8 mouse cellular contexts compared by ENCODE assay signal in genomic region chr3:89315930-89316831, GRCm38 (mm10). TPM values are rescaled to one million over a fixed set of nuclear protein-coding genes. Genes with fewer than 3 reads are reported as not detected.
DNase-seq lines count a peak whose midpoint lies in the region; ATAC-seq and TF ChIP-seq lines count a peak whose summit lies in the region.

No protein-coding gene starts in this region.

- no peak for TF ChIP-seq POLR2A in liver, adult 2 months (IDR thresholded peaks at IDR 0.05; ENCODE audit: extremely low read depth, insufficient read depth, low read length)

- H3K27ac ChIP-seq in liver, adult 2 months (replicated peaks; ENCODE audit: insufficient read depth, low read depth, low read length), result no peak overlapping the region
- H3K27ac ChIP-seq in hindbrain, embryonic 14.5 days, result no peak overlapping the region
- H3K27ac ChIP-seq in lung, postnatal 0 days (ENCODE audit: low read length), result peak overlapping the region; percentile 89

- H3K36me3 ChIP-seq in liver, adult 2 months (ENCODE audit: control insufficient read depth, insufficient read depth, low read length), result no peaks in the 10 kb centered on the region
- H3K36me3 ChIP-seq in hindbrain, embryonic 14.5 days (replicated peaks; ENCODE audit: control insufficient read depth, insufficient read depth), result peaks cover 30% of the 10 kb centered on the region
- H3K36me3 ChIP-seq in lung, postnatal 0 days (ENCODE audit: insufficient read depth, low read length), result no peaks in the 10 kb centered on the region

- no peak overlapping the region for H3K9ac ChIP-seq in liver, adult 2 months (ENCODE audit: low read depth, low read length)
- no peak overlapping the region for H3K9ac ChIP-seq in hindbrain, embryonic 14.5 days
- no peak overlapping the region; the same call in 1 of the 2 replicates for H3K9ac ChIP-seq in lung, postnatal 0 days (replicated peaks; ENCODE audit: low read depth)

- no peak for DNase-seq in liver, adult 2 months (ENCODE audit: extremely low read depth, low read depth, low spot score)
- DNase-seq in liver, result no peak
- no peak for DNase-seq in hindbrain, embryonic 14.5 days (ENCODE audit: low spot score)
- DNase-seq in lung, postnatal 0 days (ENCODE audit: low spot score), result no peak
- no peak for DNase-seq in frontal cortex, postnatal 36 days (ENCODE audit: low spot score in 2 of 2)
- no peak for DNase-seq in frontal cortex, postnatal 14 days (ENCODE audit: low spot score in 2 of 2)

- WGBS in liver, adult 2 months, result 13% methylated on average over 40 of the region's 40 CpGs
- WGBS in hindbrain, embryonic 14.5 days, result 8% methylated on average over 38 of the region's 40 CpGs
- WGBS in lung, postnatal 0 days, result 8% methylated on average over 40 of the region's 40 CpGs

- ATAC-seq in common myeloid progenitor, adult 5-6 weeks (replicated peaks; ENCODE audit: low read depth, poor library complexity, severe bottlenecking), result 0 out of 2 replicates have a peak, but pooled peaks have one; percentile 1
- ATAC-seq in hindbrain, embryonic 14.5 days (ENCODE audit: low FRiP score), result no peak
- ATAC-seq in lung, postnatal 0 days, result no peak
- no peak for ATAC-seq in megakaryocyte progenitor cell, adult 5-6 weeks (replicated peaks; ENCODE audit: poor library complexity)

- H3K4me1 ChIP-seq in liver, adult 2 months (ENCODE audit: control insufficient read depth, insufficient read depth, low read length), result peaks cover 7% of the 10 kb centered on the region; the same call in 1 of the 2 replicates
- H3K4me1 ChIP-seq in hindbrain, embryonic 14.5 days (replicated peaks; ENCODE audit: control insufficient read depth, insufficient read depth, low read length), result peaks cover 32% of the 10 kb centered on the region; the same call in 1 of the 2 replicates
- H3K4me1 ChIP-seq in lung, postnatal 0 days (ENCODE audit: insufficient read depth, low read depth, low read length), result peaks cover 32% of the 10 kb centered on the region

- peak; percentile 10; the same call in 1 of the 2 replicates for TF ChIP-seq CTCF in liver, adult 2 months (IDR thresholded peaks at IDR 0.05; ENCODE audit: low read depth, low read length)
- TF ChIP-seq CTCF in lung, postnatal 0 days (IDR thresholded peaks at IDR 0.05), result no peak

- H3K4me3 ChIP-seq in liver, adult 2 months (ENCODE audit: insufficient read depth, low read depth, low read length), result no peak overlapping the region
- peak overlapping the region; percentile 8; the same call in 1 of the 2 replicates for H3K4me3 ChIP-seq in hindbrain, embryonic 14.5 days (replicated peaks; ENCODE audit: low read length)
- H3K4me3 ChIP-seq in lung, postnatal 0 days (ENCODE audit: low read depth, low read length), result peak overlapping the region; percentile 23

- peaks cover 26% of the 10 kb centered on the region for H3K27me3 ChIP-seq in liver, adult 2 months (ENCODE audit: control insufficient read depth, insufficient read depth, low read length)
- H3K27me3 ChIP-seq in hindbrain, embryonic 14.5 days (ENCODE audit: control insufficient read depth, insufficient read depth, low read length), result peaks cover 12% of the 10 kb centered on the region; the same call in 1 of the 2 replicates
- H3K27me3 ChIP-seq in lung, postnatal 0 days (replicated peaks; ENCODE audit: insufficient read depth, low read length), result peaks cover 32% of the 10 kb centered on the region

- no peaks in the 10 kb centered on the region for H3K79me2 ChIP-seq in liver, adult 2 months (ENCODE audit: control insufficient read depth, insufficient read depth, low read length)

- H3K4me2 ChIP-seq in hindbrain, embryonic 14.5 days (replicated peaks), result peak overlapping the region; percentile 38
- peak overlapping the region; percentile 61 for H3K4me2 ChIP-seq in lung, postnatal 0 days (replicated peaks; ENCODE audit: low read depth, low read length)

- H3K9me3 ChIP-seq in hindbrain, embryonic 14.5 days (ENCODE audit: control insufficient read depth, low read length), result no peaks in the 10 kb centered on the region
- no peaks in the 10 kb centered on the region for H3K9me3 ChIP-seq in lung, postnatal 0 days (ENCODE audit: low read length)

- TF ChIP-seq EP300 in lung, postnatal 0 days (IDR thresholded peaks at IDR 0.05), result no peak

RNA-seq across cellular contexts. Expression of gene Efna3, which starts 6.6 kb away (rescaled TPM):
- not detected in 2 replicates for total RNA-seq in liver, adult 2 months (2014; rRNA removed)
- not detected in 2 replicates for polyA plus RNA-seq in liver, adult 2 months (2012; rRNA removed)
- not detected in 2 replicates for total RNA-seq in common myeloid progenitor, adult 5-6 weeks (2017)
- 62.5 and 70.3 TPM in 2 replicates for polyA plus RNA-seq in hindbrain, embryonic 14.5 days (2014; fragmentation: Nextera tagmentation; extraction: Ambion mirVana)
- polyA plus RNA-seq in lung, postnatal 0 days (2015; fragmentation: Nextera tagmentation; extraction: Ambion mirVana), result 4.4 and 6.7 TPM in 2 replicates
- not detected in 2 replicates for total RNA-seq in megakaryocyte progenitor cell, adult 5-6 weeks (2015)
- total RNA-seq in megakaryocyte progenitor cell, adult 5-6 weeks (2017), result not detected in 2 replicates

RNA-seq across cellular contexts. Expression of gene Efna4, which starts 21.6 kb away (rescaled TPM):
- not detected in 2 replicates for total RNA-seq in liver, adult 2 months (2014; rRNA removed)
- polyA plus RNA-seq in liver, adult 2 months (2012; rRNA removed), result 0.06 and 0.27 TPM in 2 replicates
- 1.7 and 3.8 TPM in 2 replicates for total RNA-seq in common myeloid progenitor, adult 5-6 weeks (2017)
- polyA plus RNA-seq in hindbrain, embryonic 14.5 days (2014; fragmentation: Nextera tagmentation; extraction: Ambion mirVana), result 4.4 and 4.9 TPM in 2 replicates
- 9.7 and 10.3 TPM in 2 replicates for polyA plus RNA-seq in lung, postnatal 0 days (2015; fragmentation: Nextera tagmentation; extraction: Ambion mirVana)
- 0.17 and 0.64 TPM in 2 replicates for total RNA-seq in megakaryocyte progenitor cell, adult 5-6 weeks (2015)
- 0.27 TPM in 1 of 2 replicates, not detected in the other for total RNA-seq in megakaryocyte progenitor cell, adult 5-6 weeks (2017)

RNA-seq across cellular contexts. Expression of gene Adam15, which starts 33.6 kb away (rescaled TPM):
- 1.4 and 2.6 TPM in 2 replicates for total RNA-seq in liver, adult 2 months (2014; rRNA removed)
- 4.7 and 5.4 TPM in 2 replicates for polyA plus RNA-seq in liver, adult 2 months (2012; rRNA removed)
- 34.0 and 35.2 TPM in 2 replicates for total RNA-seq in common myeloid progenitor, adult 5-6 weeks (2017)
- polyA plus RNA-seq in hindbrain, embryonic 14.5 days (2014; fragmentation: Nextera tagmentation; extraction: Ambion mirVana), result 40.8 and 44.0 TPM in 2 replicates
- 133 and 177 TPM in 2 replicates for polyA plus RNA-seq in lung, postnatal 0 days (2015; fragmentation: Nextera tagmentation; extraction: Ambion mirVana)
- total RNA-seq in megakaryocyte progenitor cell, adult 5-6 weeks (2015), result 35.8 and 53.0 TPM in 2 replicates
- 38.7 and 49.8 TPM in 2 replicates for total RNA-seq in megakaryocyte progenitor cell, adult 5-6 weeks (2017)

RNA-seq across cellular contexts. Expression of gene Efna1, which starts 35.2 kb away (rescaled TPM):
- total RNA-seq in liver, adult 2 months (2014; rRNA removed), result 22.1 and 35.2 TPM in 2 replicates
- polyA plus RNA-seq in liver, adult 2 months (2012; rRNA removed), result 73.1 and 73.4 TPM in 2 replicates
- total RNA-seq in common myeloid progenitor, adult 5-6 weeks (2017), result not detected in 2 replicates
- 9.4 and 10.8 TPM in 2 replicates for polyA plus RNA-seq in hindbrain, embryonic 14.5 days (2014; fragmentation: Nextera tagmentation; extraction: Ambion mirVana)
- polyA plus RNA-seq in lung, postnatal 0 days (2015; fragmentation: Nextera tagmentation; extraction: Ambion mirVana), result 174 and 188 TPM in 2 replicates
- 0.62 TPM in 1 of 2 replicates, not detected in the other for total RNA-seq in megakaryocyte progenitor cell, adult 5-6 weeks (2015)
- 0.17 TPM in 1 of 2 replicates, not detected in the other for total RNA-seq in megakaryocyte progenitor cell, adult 5-6 weeks (2017)

RNA-seq across cellular contexts. Expression of gene Dcst2, which starts 45.6 kb away (rescaled TPM):
- total RNA-seq in liver, adult 2 months (2014; rRNA removed), result not detected in 2 replicates
- polyA plus RNA-seq in liver, adult 2 months (2012; rRNA removed), result 0.05 TPM in 1 of 2 replicates, not detected in the other
- not detected in 2 replicates for total RNA-seq in common myeloid progenitor, adult 5-6 weeks (2017)
- polyA plus RNA-seq in hindbrain, embryonic 14.5 days (2014; fragmentation: Nextera tagmentation; extraction: Ambion mirVana), result 0.12 and 0.21 TPM in 2 replicates
- 0.16 and 0.25 TPM in 2 replicates for polyA plus RNA-seq in lung, postnatal 0 days (2015; fragmentation: Nextera tagmentation; extraction: Ambion mirVana)
- not detected in 2 replicates for total RNA-seq in megakaryocyte progenitor cell, adult 5-6 weeks (2015)
- total RNA-seq in megakaryocyte progenitor cell, adult 5-6 weeks (2017), result not detected in 2 replicates
